Mouse (Mus musculus): ENCODE data around the gene 1700080O16Rik. TPM values are rescaled to one million over a fixed set of nuclear protein-coding genes. Genes with fewer than 3 reads are reported as not detected.

Gene 1700080O16Rik
- polyA plus RNA-seq (2014; fragmentation: Nextera tagmentation; extraction: Ambion mirVana) = not detected in 2 replicates

DNA sequence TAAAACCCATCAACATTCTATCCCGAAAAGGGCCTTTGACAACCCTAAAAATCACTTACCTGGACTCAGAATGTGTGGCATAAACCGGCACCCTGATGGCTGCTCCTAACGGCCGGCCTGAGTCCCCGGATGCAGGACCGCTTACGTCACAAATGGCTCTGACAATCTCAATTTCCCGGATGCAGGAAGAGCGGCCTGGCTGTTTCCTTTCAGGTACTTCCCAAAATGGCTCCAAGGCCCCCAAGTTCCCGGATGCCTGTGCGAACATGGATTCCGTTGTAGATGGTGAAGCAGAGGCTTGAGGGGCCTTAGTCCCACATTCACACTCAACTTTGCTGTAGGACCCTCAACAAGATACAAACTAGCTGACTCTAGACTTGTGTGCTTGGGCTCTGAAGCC is at the start of gene 1700080O16Rik:
1700080O16Rik (minus strand) TSS at position 101 of the 400 bp plus-strand sequence.
- no peak within 1 kb of the TSS for H3K4me3 ChIP-seq (ENCODE audit: low read length)
- H3K9ac ChIP-seq (ENCODE audit: low read depth, low read length) = no peak within 1 kb of the TSS
- no peaks in the 10 kb centered on the region for H3K27me3 ChIP-seq (ENCODE audit: control insufficient read depth, insufficient read depth, low read length)
- no peak within 1 kb of the TSS for H3K4me2 ChIP-seq (replicated peaks; ENCODE audit: low read depth, low read length)
- H3K27ac ChIP-seq (ENCODE audit: low read depth, low read length) = no peak within 1 kb of the TSS
- WGBS = 94% methylated on average over 12 of the region's 12 CpGs
- no peaks in the 10 kb centered on the region for H3K4me1 ChIP-seq (ENCODE audit: control insufficient read depth, insufficient read depth, low read length)
- H3K9me3 ChIP-seq (ENCODE audit: control insufficient read depth, low read length) = no peaks in the 10 kb centered on the region
- no peaks in the 10 kb centered on the region for H3K36me3 ChIP-seq (ENCODE audit: control insufficient read depth, insufficient read depth, low read length)
- ATAC-seq (ENCODE audit: low FRiP score, low TSS enrichment) = no peak

DNA sequence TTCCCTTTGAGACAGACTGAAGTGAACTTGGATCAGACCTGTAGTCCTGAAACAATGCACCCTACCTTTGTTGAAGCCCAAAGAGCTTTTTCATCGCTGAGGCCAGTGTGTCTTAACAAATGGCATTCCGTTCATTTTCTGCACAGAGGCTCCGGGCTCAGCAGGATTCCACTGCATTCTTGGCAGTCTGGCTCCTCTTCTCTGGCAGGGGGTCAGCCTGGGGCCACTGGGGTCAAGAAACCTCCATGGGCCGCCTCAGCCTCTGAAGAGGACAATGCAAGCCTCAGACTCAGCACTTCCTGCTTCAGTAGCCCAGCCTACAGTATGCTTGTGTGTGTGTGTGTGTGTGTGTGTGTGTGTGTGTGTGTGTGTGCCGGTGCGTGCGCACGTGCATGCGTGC is 45.1 kb upstream of the 1700080O16Rik start:
- Histone ChIP-seq H3K9ac (ENCODE audit: low read depth, low read length) (no peak overlapping the region), H3K4me3 (ENCODE audit: low read length) (no peak overlapping the region), H3K4me2 (replicated peaks; ENCODE audit: low read depth, low read length) (no peak overlapping the region), H3K27me3 (ENCODE audit: control insufficient read depth, insufficient read depth, low read length) (no peaks in the 10 kb centered on the region), H3K36me3 (ENCODE audit: control insufficient read depth, insufficient read depth, low read length) (no peaks in the 10 kb centered on the region), H3K9me3 (ENCODE audit: control insufficient read depth, low read length) (no peaks in the 10 kb centered on the region), H3K27ac (ENCODE audit: low read depth, low read length) (no peak overlapping the region), H3K4me1 (ENCODE audit: control insufficient read depth, insufficient read depth, low read length) (no peaks in the 10 kb centered on the region)
- ATAC-seq (ENCODE audit: low FRiP score, low TSS enrichment) = no peak
- 73% methylated on average over 9 of the region's 9 CpGs for WGBS

DNA sequence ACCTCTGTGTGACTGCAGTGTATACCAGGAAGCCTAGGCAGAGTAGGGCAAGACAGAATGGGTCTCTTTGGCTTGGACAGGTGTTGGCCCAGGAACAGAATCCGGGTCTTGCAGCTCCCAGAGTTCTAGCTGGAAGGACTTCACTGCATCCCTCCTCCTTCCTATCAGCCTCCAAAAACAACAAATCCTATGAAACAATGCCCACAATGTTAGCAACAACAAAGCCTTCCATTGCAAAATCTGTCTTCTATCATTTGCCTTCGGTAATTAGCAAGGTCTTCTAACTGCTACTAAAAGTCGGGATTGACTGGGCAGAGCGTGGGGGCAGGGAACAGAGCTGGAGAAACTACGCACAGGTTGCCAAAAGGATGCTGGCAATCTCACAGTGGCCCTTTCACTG is 27.5 kb upstream of the 1700080O16Rik start:
- no peak overlapping the region for H3K4me2 ChIP-seq (replicated peaks; ENCODE audit: low read depth, low read length)
- H3K9ac ChIP-seq (ENCODE audit: low read depth, low read length) = no peak overlapping the region
- H3K4me1 ChIP-seq (ENCODE audit: control insufficient read depth, insufficient read depth, low read length) = no peaks in the 10 kb centered on the region
- 78% methylated on average over 5 of the region's 5 CpGs for WGBS
- no peaks in the 10 kb centered on the region for H3K36me3 ChIP-seq (ENCODE audit: control insufficient read depth, insufficient read depth, low read length)
- H3K27ac ChIP-seq (ENCODE audit: low read depth, low read length) = no peak overlapping the region
- no peaks in the 10 kb centered on the region for H3K27me3 ChIP-seq (ENCODE audit: control insufficient read depth, insufficient read depth, low read length)
- no peak overlapping the region for H3K4me3 ChIP-seq (ENCODE audit: low read length)
- no peaks in the 10 kb centered on the region for H3K9me3 ChIP-seq (ENCODE audit: control insufficient read depth, low read length)
- no peak for ATAC-seq (ENCODE audit: low FRiP score, low TSS enrichment)

DNA sequence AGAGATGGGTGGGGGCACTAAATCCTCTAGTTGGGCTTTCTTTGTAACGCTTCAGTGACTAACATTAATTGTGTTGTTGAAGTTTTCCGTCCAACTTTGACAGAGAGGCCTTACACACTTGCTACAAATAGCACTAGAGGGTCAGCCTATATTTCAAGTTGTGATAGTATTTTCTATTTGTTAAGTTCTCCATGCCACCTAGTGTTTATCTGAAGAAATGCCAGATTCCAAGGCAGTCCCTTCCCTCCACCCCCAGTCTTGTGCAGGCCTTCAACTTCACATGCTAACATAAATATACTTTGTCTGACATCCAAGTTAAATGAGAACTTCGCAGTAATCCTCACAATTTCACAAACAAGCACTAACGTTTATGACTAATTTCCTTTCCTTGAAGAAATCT is 26.9 kb upstream of the 1700080O16Rik start:
- Histone ChIP-seq H3K9ac (ENCODE audit: low read depth, low read length) (no peak overlapping the region), H3K9me3 (ENCODE audit: control insufficient read depth, low read length) (no peaks in the 10 kb centered on the region), H3K27ac (ENCODE audit: low read depth, low read length) (no peak overlapping the region), H3K4me2 (replicated peaks; ENCODE audit: low read depth, low read length) (no peak overlapping the region), H3K4me3 (ENCODE audit: low read length) (no peak overlapping the region), H3K4me1 (ENCODE audit: control insufficient read depth, insufficient read depth, low read length) (no peaks in the 10 kb centered on the region), H3K27me3 (ENCODE audit: control insufficient read depth, insufficient read depth, low read length) (no peaks in the 10 kb centered on the region), H3K36me3 (ENCODE audit: control insufficient read depth, insufficient read depth, low read length) (no peaks in the 10 kb centered on the region)
- 65% methylated on average over 4 of the region's 4 CpGs for WGBS
- no peak for ATAC-seq (ENCODE audit: low FRiP score, low TSS enrichment)

DNA sequence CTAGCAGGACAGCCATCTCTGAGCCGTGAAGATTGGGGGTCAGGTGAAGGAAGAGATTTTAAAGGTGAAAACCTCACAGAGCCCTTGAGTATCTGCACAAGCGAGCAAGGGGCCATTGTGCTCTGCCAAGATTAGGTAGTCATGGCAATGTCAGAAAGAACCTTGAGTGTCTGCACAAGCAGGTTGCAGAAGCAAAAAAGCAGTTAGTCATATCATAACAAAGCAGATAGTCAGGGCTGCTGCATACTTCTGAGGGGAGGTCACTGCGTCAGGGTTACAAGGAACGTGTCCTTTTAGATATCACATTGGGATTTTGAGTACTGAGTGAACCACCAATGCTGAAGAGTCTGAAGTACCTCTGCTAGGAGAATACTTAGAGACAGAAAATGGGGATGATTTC is 3.8 kb upstream of the 1700080O16Rik start:
- 91% methylated on average over 4 of the region's 4 CpGs for WGBS
- Histone ChIP-seq H3K36me3 (ENCODE audit: control insufficient read depth, insufficient read depth, low read length) (no peaks in the 10 kb centered on the region), H3K4me2 (replicated peaks; ENCODE audit: low read depth, low read length) (no peak overlapping the region), H3K27ac (ENCODE audit: low read depth, low read length) (no peak overlapping the region), H3K4me1 (ENCODE audit: control insufficient read depth, insufficient read depth, low read length) (no peaks in the 10 kb centered on the region), H3K27me3 (ENCODE audit: control insufficient read depth, insufficient read depth, low read length) (no peaks in the 10 kb centered on the region), H3K4me3 (ENCODE audit: low read length) (no peak overlapping the region), H3K9me3 (ENCODE audit: control insufficient read depth, low read length) (no peaks in the 10 kb centered on the region), H3K9ac (ENCODE audit: low read depth, low read length) (no peak overlapping the region)
- no peak for ATAC-seq (ENCODE audit: low FRiP score, low TSS enrichment)

DNA sequence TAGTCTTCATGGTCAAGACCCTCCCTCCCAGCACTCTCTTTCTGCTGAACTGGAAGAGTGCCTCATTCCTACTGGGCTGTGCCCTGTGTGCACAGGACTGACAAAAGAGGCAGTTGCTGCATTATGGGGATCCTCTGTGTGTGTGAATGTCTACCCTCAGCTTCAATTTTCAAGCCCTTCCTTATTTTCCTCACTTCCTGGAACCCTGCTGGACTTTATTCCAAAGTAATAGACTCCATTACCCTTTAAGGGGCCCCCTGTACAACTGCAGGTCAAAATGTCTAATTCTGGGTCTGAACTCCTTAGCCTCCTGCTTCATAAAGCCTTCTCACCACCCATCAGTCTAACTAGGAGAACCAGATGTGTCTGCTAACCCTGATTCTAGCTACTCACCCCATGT is 2.0 kb upstream of the 1700080O16Rik start:
- Histone ChIP-seq H3K36me3 (ENCODE audit: control insufficient read depth, insufficient read depth, low read length) (no peaks in the 10 kb centered on the region), H3K27ac (ENCODE audit: low read depth, low read length) (no peak overlapping the region), H3K9me3 (ENCODE audit: control insufficient read depth, low read length) (no peaks in the 10 kb centered on the region), H3K27me3 (ENCODE audit: control insufficient read depth, insufficient read depth, low read length) (no peaks in the 10 kb centered on the region), H3K4me1 (ENCODE audit: control insufficient read depth, insufficient read depth, low read length) (no peaks in the 10 kb centered on the region), H3K4me2 (replicated peaks; ENCODE audit: low read depth, low read length) (no peak overlapping the region), H3K4me3 (ENCODE audit: low read length) (no peak overlapping the region), H3K9ac (ENCODE audit: low read depth, low read length) (no peak overlapping the region)
- ATAC-seq (ENCODE audit: low FRiP score, low TSS enrichment) = no peak

DNA sequence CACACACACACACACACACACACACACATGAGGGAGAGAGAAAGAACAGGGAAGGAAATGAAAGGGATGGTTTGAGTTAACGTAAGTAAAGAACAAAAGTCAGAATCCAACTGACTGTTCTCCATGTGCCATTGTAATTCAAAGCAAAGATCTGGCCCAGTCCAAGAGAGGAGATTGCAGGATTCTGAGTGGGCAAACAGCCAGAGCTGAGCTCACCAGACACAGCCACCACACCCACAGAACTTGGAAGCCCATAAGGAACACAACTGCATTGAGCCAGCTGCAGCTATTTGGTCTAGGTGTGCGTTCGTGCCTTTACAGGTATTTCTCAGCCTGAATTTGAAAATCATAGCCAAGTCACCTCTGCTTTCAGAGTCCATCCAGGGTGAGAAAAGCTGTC is 24.5 kb downstream of the 1700080O16Rik start:
- H3K36me3 ChIP-seq (ENCODE audit: control insufficient read depth, insufficient read depth, low read length) = no peaks in the 10 kb centered on the region
- H3K27me3 ChIP-seq (ENCODE audit: control insufficient read depth, insufficient read depth, low read length) = no peaks in the 10 kb centered on the region
- H3K27ac ChIP-seq (ENCODE audit: low read depth, low read length) = no peak overlapping the region
- H3K9ac ChIP-seq (ENCODE audit: low read depth, low read length) = no peak overlapping the region
- no peaks in the 10 kb centered on the region for H3K4me1 ChIP-seq (ENCODE audit: control insufficient read depth, insufficient read depth, low read length)
- 89% methylated on average over 3 of the region's 3 CpGs for WGBS
- ATAC-seq (ENCODE audit: low FRiP score, low TSS enrichment) = no peak
- no peak overlapping the region for H3K4me3 ChIP-seq (ENCODE audit: low read length)
- no peak overlapping the region for H3K4me2 ChIP-seq (replicated peaks; ENCODE audit: low read depth, low read length)
- H3K9me3 ChIP-seq (ENCODE audit: control insufficient read depth, low read length) = no peaks in the 10 kb centered on the region

DNA sequence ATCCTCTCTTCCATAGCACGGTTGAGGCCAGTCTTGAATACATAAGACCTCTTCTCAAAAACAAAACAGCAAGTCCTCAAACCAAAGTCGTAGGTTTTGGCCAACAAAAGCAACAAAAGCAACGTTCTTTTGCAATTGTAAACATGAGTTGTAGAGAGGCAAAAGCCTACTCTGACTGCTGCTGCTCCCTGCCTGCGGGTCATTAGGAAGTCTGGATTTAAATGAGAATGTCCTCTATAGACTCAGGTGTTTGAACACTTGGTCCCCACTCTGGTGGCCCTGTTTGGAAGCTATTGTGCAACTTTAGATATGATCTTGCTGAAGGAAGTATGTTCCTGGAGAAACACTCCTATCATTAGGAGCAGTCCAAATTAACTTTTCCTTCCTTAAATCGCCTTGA is 34.5 kb downstream of the 1700080O16Rik start:
- no peak overlapping the region for H3K9ac ChIP-seq (ENCODE audit: low read depth, low read length)
- no peak overlapping the region for H3K27ac ChIP-seq (ENCODE audit: low read depth, low read length)
- no peaks in the 10 kb centered on the region for H3K27me3 ChIP-seq (ENCODE audit: control insufficient read depth, insufficient read depth, low read length)
- no peak for ATAC-seq (ENCODE audit: low FRiP score, low TSS enrichment)
- no peak overlapping the region for H3K4me3 ChIP-seq (ENCODE audit: low read length)
- H3K36me3 ChIP-seq (ENCODE audit: control insufficient read depth, insufficient read depth, low read length) = no peaks in the 10 kb centered on the region
- H3K9me3 ChIP-seq (ENCODE audit: control insufficient read depth, low read length) = no peaks in the 10 kb centered on the region
- WGBS = 73% methylated on average over 5 of the region's 5 CpGs
- no peaks in the 10 kb centered on the region for H3K4me1 ChIP-seq (ENCODE audit: control insufficient read depth, insufficient read depth, low read length)
- no peak overlapping the region for H3K4me2 ChIP-seq (replicated peaks; ENCODE audit: low read depth, low read length)

DNA sequence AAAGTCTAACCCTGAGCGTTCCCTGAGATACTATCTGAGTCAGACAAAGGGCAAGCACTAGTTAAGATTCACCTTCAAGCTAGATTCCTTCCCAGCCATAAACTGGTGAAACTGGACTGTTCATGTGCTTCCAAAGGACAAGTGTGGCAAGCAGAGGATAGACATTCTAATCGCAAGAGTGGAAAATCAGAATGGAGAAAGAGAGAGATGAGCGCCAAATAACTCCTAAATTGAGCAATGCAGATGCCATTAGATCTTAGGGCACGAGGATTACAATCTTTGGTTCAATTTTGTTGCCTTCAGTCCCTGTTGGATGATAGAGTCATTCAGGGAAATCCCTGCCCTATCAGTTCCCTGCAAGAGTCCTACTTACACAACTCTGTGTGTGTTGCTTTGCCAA is 53.5 kb downstream of the 1700080O16Rik start:
- Histone ChIP-seq H3K4me3 (ENCODE audit: low read length) (no peak overlapping the region), H3K36me3 (ENCODE audit: control insufficient read depth, insufficient read depth, low read length) (no peaks in the 10 kb centered on the region), H3K9ac (ENCODE audit: low read depth, low read length) (no peak overlapping the region), H3K27ac (ENCODE audit: low read depth, low read length) (no peak overlapping the region), H3K4me1 (ENCODE audit: control insufficient read depth, insufficient read depth, low read length) (no peaks in the 10 kb centered on the region), H3K9me3 (ENCODE audit: control insufficient read depth, low read length) (no peaks in the 10 kb centered on the region), H3K27me3 (ENCODE audit: control insufficient read depth, insufficient read depth, low read length) (no peaks in the 10 kb centered on the region), H3K4me2 (replicated peaks; ENCODE audit: low read depth, low read length) (no peak overlapping the region)
- ATAC-seq (ENCODE audit: low FRiP score, low TSS enrichment) = no peak
- WGBS = 85% methylated on average over 4 of the region's 4 CpGs

Measured in kidney, embryonic 14.5 days (tissue).